Mouse (Mus musculus) lung, postnatal 36 days (tissue): ENCODE data around the gene Atp2a2.
A peak's percentile ranks its signal among the peaks of the same experiment; 100 is the strongest.
"Not testable (repeated sequence)": the region's sequence is repeated elsewhere in the genome, so short reads cannot be mapped to it uniquely, and the experiment has no call there.

ENCODE experiments used
- DNase-seq: peaks from one replicate; pipeline ENCODE4 v3.0.0; 2022; ENCODE audit warnings: mixed read lengths

The Atp2a2 gene

GRCm38 (mm10) chr5:122493035-122493434 lies 9.0 kb downstream of the Atp2a2 start:
- no peak for DNase-seq

- DNase-seq, result no peak
These were observed 10.6 kb downstream of the Atp2a2 start for GRCm38 (mm10) chr5:122491385-122491784.

- no peak for DNase-seq
These were observed 11.9 kb downstream of the Atp2a2 start for GRCm38 (mm10) chr5:122490148-122490547.

GRCm38 (mm10) chr5:122487825-122488224 lies 14.2 kb downstream of the Atp2a2 start:
- no peak for DNase-seq

- DNase-seq, result not testable (repeated sequence)
These were observed 15.8 kb downstream of the Atp2a2 start for GRCm38 (mm10) chr5:122486243-122486642.

- no peak for DNase-seq
These were observed 19.2 kb downstream of the Atp2a2 start for GRCm38 (mm10) chr5:122482733-122483391.

- peak; percentile 47 for DNase-seq
These were observed 20.2 kb downstream of the Atp2a2 start for GRCm38 (mm10) chr5:122481844-122482243.

GRCm38 (mm10) chr5:122479131-122479530 lies 22.9 kb downstream of the Atp2a2 start:
- DNase-seq, result no peak

GRCm38 (mm10) chr5:122477492-122477891 lies 24.5 kb downstream of the Atp2a2 start:
- no peak for DNase-seq

GRCm38 (mm10) chr5:122476078-122476477 lies 25.9 kb downstream of the Atp2a2 start:
- DNase-seq, result no peak

- DNase-seq, result no peak
These were observed 27.2 kb downstream of the Atp2a2 start for GRCm38 (mm10) chr5:122474643-122475363.

GRCm38 (mm10) chr5:122471658-122472057 lies 30.4 kb downstream of the Atp2a2 start:
- DNase-seq, result no peak

- no peak for DNase-seq
These were observed 40.6 kb downstream of the Atp2a2 start for GRCm38 (mm10) chr5:122461431-122461830.

GRCm38 (mm10) chr5:122460656-122461055 lies 41.4 kb downstream of the Atp2a2 start:
- DNase-seq, result no peak

GRCm38 (mm10) chr5:122459335-122459734 lies 42.7 kb downstream of the Atp2a2 start:
- no peak for DNase-seq

- DNase-seq, result no peak
These were observed 44.0 kb downstream of the Atp2a2 start for GRCm38 (mm10) chr5:122458066-122458465.

- DNase-seq, result not testable (repeated sequence)
These were observed 45.0 kb downstream of the Atp2a2 start for GRCm38 (mm10) chr5:122457054-122457453.

- no peak for DNase-seq
These were observed 46.4 kb downstream of the Atp2a2 start for GRCm38 (mm10) chr5:122455584-122455983.

GRCm38 (mm10) chr5:122454883-122455282 lies 47.1 kb downstream of the Atp2a2 start:
- DNase-seq, result no peak

GRCm38 (mm10) chr5:122454442-122454841 lies 47.6 kb downstream of the Atp2a2 start:
- no peak for DNase-seq

GRCm38 (mm10) chr5:122453188-122453587 lies 48.8 kb downstream of the Atp2a2 start:
- no peak for DNase-seq

GRCm38 (mm10) chr5:122452194-122452593 lies 49.8 kb downstream of the Atp2a2 start:
- no peak for DNase-seq

- no peak for DNase-seq
These were observed 50.7 kb downstream of the Atp2a2 start for GRCm38 (mm10) chr5:122451324-122451723.

- DNase-seq, result no peak
These were observed 51.1 kb downstream of the Atp2a2 start for GRCm38 (mm10) chr5:122450913-122451317.
